Mouse (Mus musculus): ENCODE data around the gene Nbeal2. TPM values are rescaled to one million over a fixed set of nuclear protein-coding genes. Genes with fewer than 3 reads are reported as not detected.

The Nbeal2 gene
- polyA plus RNA-seq, 1 experiment from 2014 or later: 0.76 TPM

- Histone ChIP-seq H3K4me1 (peaks cover 43% of the 10 kb centered on the region), H3K36me3 (peaks cover 10% of the 10 kb centered on the region), H3K27ac (no peak overlapping the region), H3K9me3 (replicated peaks) (no peaks in the 10 kb centered on the region), H3K4me3 (peak overlapping the region; percentile 77), H3K27me3 (ENCODE audit: low read depth, poor library complexity, severe bottlenecking) (peaks cover 41% of the 10 kb centered on the region)
- WGBS: 81% methylated on average over 19 of the region's 19 CpGs
- DNase-seq (ENCODE audit: low spot score): no peak
These were observed 1.0 kb upstream of the Nbeal2 start for GRCm38 (mm10) chr9:110654726-110655650.

DNA sequence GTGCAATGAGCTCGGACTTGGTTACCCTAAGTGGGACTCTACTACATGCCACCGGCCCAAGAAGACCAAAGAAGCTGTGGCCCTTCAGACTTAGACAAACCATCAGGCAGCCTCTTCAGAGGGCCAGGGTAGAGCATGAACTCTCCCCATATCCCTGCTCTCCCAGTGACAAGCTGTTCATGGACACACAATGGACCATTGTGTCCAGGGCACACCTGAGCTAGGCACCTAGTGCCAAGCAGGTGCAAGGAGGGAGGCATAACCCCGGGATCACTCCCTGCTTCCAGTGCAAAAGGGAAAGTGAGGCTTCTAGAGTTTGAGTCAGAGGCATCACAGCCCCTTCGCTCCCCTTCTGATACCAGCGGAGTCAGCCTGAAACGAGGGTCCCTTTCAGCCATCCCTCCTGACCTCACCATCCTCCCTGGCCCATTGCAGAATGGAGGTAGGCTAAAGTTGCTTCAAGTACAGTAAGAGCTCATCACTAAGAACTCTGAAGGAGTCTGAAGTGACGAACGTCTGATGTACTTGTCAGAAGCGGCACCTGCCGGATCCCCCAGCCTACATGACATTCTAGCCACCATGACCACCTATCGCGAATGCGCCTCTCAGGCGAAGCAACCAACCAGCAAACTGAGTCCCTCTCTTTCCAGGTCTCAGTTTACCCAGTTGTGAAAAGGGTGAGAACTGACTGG is 852 bp downstream of the Nbeal2 start:
- H3K4me1 ChIP-seq: peaks cover 43% of the 10 kb centered on the region
- H3K27ac ChIP-seq: peak overlapping the region; percentile 80
- WGBS: 25% methylated on average over 14 of the region's 14 CpGs

DNA sequence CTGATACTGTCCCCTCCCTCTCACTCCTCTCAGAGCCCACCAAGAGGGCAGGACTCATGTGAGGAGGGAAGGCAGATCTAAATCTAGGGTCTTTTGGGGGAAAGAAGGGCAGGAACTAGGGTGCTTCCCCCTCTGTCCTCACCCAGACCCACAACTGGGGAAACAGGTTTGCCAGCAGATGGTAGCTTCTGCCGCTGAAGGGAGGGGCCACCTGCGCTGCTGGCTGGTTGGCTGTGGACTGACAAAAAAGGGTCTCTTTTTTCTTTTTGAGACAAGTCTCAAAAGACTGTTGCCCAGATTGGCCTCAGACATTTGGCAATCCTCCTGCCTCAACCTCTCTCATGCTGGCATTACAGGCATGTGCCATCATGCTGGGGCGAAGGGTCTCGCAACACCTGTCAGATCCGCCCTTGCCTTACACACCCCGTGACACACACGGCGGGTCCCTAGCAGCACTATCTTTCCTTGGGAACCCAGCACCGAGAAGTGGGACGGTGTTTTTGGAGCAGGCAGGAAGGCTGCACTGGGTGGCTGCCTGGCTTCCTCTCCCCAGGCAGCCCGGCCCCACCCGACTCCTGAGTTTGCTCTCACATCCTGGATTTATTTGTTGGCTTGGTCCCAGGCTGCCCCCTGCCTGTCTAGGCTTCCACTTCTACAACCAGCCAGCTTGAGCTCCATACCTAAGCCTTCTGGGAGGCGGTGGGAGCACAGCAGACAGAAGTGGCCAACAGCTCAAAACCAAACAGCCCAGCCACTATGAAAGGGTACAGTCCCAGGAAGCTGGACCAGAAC is 1.8 kb downstream of the Nbeal2 start:
- Histone ChIP-seq H3K4me3 (no peak overlapping the region), H3K4me1 (peaks cover 36% of the 10 kb centered on the region)

More for the DNA sequence above, 852 bp downstream of the Nbeal2 start:
- Histone ChIP-seq H3K9me3 (replicated peaks) (no peaks in the 10 kb centered on the region), H3K36me3 (no peaks in the 10 kb centered on the region), H3K4me3 (peak overlapping the region; percentile 77), H3K27me3 (ENCODE audit: low read depth, poor library complexity, severe bottlenecking) (peaks cover 49% of the 10 kb centered on the region)
- DNase-seq (ENCODE audit: low spot score): no peak

GRCm38 (mm10) chr9:110649775-110650174 is 4.2 kb downstream of the Nbeal2 start:
- DNase-seq (ENCODE audit: low spot score): no peak
- Histone ChIP-seq H3K27ac (no peak overlapping the region), H3K36me3 (no peaks in the 10 kb centered on the region), H3K27me3 (ENCODE audit: low read depth, poor library complexity, severe bottlenecking) (peaks cover 49% of the 10 kb centered on the region), H3K9me3 (replicated peaks) (no peaks in the 10 kb centered on the region), H3K4me1 (peaks cover 29% of the 10 kb centered on the region), H3K4me3 (no peak overlapping the region)

More for the DNA sequence above, 1.8 kb downstream of the Nbeal2 start:
- Histone ChIP-seq H3K27me3 (ENCODE audit: low read depth, poor library complexity, severe bottlenecking) (peaks cover 49% of the 10 kb centered on the region), H3K27ac (no peak overlapping the region), H3K9me3 (replicated peaks) (no peaks in the 10 kb centered on the region), H3K36me3 (no peaks in the 10 kb centered on the region)
- WGBS: 28% methylated on average over 13 of the region's 13 CpGs
- DNase-seq (ENCODE audit: low spot score): no peak

DNA sequence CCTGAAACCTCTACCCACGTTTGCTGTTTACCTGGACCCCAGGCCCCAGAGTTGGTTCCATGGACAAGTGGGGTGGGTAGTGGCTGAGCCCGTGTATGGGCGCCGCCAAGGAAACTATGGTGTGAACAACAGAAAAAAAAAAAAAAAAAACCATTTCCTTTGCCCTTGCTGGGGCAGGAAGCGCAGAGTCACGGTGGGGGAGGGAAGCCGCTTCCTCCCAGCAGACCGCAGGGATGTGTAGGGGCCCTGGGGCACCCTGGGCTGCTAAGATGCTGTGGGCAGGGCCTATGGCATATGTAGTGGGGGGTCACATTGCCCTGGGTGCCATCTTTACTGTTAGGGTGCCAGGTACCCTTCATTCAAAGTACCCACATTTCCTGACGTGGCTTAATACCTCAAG is 8.7 kb downstream of the Nbeal2 start:
- H3K27me3 ChIP-seq (ENCODE audit: low read depth, poor library complexity, severe bottlenecking): peaks cover 14% of the 10 kb centered on the region; the same call in 1 of the 2 replicates
- no peak for DNase-seq (ENCODE audit: low spot score)
- no peaks in the 10 kb centered on the region for H3K9me3 ChIP-seq (replicated peaks)
- 84% methylated on average over 9 of the region's 9 CpGs for WGBS
- H3K36me3 ChIP-seq: no peaks in the 10 kb centered on the region
- peaks cover 22% of the 10 kb centered on the region for H3K4me1 ChIP-seq
- no peak overlapping the region for H3K4me3 ChIP-seq
- no peak overlapping the region for H3K27ac ChIP-seq

DNA sequence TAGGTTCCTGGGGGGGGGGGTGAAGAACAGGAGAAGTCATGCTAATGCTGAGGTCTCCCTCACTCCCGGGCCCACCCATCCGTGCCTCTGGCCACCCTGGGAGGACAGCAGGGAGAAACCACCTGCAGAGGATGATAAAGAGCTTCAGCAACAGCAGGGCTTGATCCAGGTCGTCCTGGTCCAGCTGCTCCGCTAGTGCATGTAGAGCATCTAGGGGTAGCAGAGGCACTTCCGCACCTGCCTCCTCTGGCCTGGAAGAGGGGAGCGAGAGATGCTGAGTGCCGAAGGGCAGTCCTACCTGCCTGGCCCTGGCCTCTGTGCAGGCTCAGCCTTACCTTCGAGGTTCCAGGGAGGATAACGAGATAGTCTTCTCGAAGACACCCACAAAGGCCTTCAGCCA is 9.7 kb downstream of the Nbeal2 start:
- no peak for DNase-seq (ENCODE audit: low spot score)
- WGBS: 84% methylated on average over 10 of the region's 10 CpGs
- H3K4me1 ChIP-seq: peaks cover 22% of the 10 kb centered on the region
- H3K27ac ChIP-seq: no peak overlapping the region
- no peaks in the 10 kb centered on the region for H3K36me3 ChIP-seq
- no peaks in the 10 kb centered on the region for H3K9me3 ChIP-seq (replicated peaks)
- no peak overlapping the region for H3K4me3 ChIP-seq
- H3K27me3 ChIP-seq (ENCODE audit: low read depth, poor library complexity, severe bottlenecking): peaks cover 7% of the 10 kb centered on the region; the same call in 1 of the 2 replicates

- DNase-seq (ENCODE audit: low spot score): no peak
- no peak overlapping the region for H3K4me3 ChIP-seq
- H3K27me3 ChIP-seq (ENCODE audit: low read depth, poor library complexity, severe bottlenecking): peaks cover 4% of the 10 kb centered on the region; the same call in 1 of the 2 replicates
- peaks cover 22% of the 10 kb centered on the region for H3K4me1 ChIP-seq
- H3K36me3 ChIP-seq: no peaks in the 10 kb centered on the region
- WGBS: 70% methylated on average over 9 of the region's 9 CpGs
- H3K27ac ChIP-seq: no peak overlapping the region
- no peaks in the 10 kb centered on the region for H3K9me3 ChIP-seq (replicated peaks)
These were observed 10.2 kb downstream of the Nbeal2 start for GRCm38 (mm10) chr9:110643787-110644186.

GRCm38 (mm10) chr9:110642812-110643524 is 11.0 kb downstream of the Nbeal2 start:
- WGBS: 46% methylated on average over 5 of the region's 5 CpGs
- H3K4me1 ChIP-seq: peaks cover 22% of the 10 kb centered on the region
- no peaks in the 10 kb centered on the region for H3K36me3 ChIP-seq
- no peaks in the 10 kb centered on the region for H3K9me3 ChIP-seq (replicated peaks)
- DNase-seq (ENCODE audit: low spot score): no peak
- no peak overlapping the region for H3K4me3 ChIP-seq
- no peak overlapping the region for H3K27ac ChIP-seq
- peaks cover 4% of the 10 kb centered on the region; the same call in 1 of the 2 replicates for H3K27me3 ChIP-seq (ENCODE audit: low read depth, poor library complexity, severe bottlenecking)

GRCm38 (mm10) chr9:110641006-110641405 is 13.0 kb downstream of the Nbeal2 start:
- H3K27me3 ChIP-seq (ENCODE audit: low read depth, poor library complexity, severe bottlenecking): peaks cover 14% of the 10 kb centered on the region; the same call in 1 of the 2 replicates
- H3K27ac ChIP-seq: no peak overlapping the region
- 85% methylated on average over 5 of the region's 5 CpGs for WGBS
- H3K4me1 ChIP-seq: peaks cover 22% of the 10 kb centered on the region
- no peak overlapping the region for H3K4me3 ChIP-seq
- no peaks in the 10 kb centered on the region for H3K36me3 ChIP-seq
- no peaks in the 10 kb centered on the region for H3K9me3 ChIP-seq (replicated peaks)
- DNase-seq (ENCODE audit: low spot score): no peak

- Histone ChIP-seq H3K9me3 (replicated peaks) (no peaks in the 10 kb centered on the region), H3K27me3 (ENCODE audit: low read depth, poor library complexity, severe bottlenecking) (peaks cover 37% of the 10 kb centered on the region), H3K4me1 (peaks cover 18% of the 10 kb centered on the region), H3K36me3 (no peaks in the 10 kb centered on the region), H3K27ac (no peak overlapping the region), H3K4me3 (no peak overlapping the region)
- WGBS: 80% methylated on average over 10 of the region's 10 CpGs
- no peak for DNase-seq (ENCODE audit: low spot score)
These were observed 15.3 kb downstream of the Nbeal2 start for GRCm38 (mm10) chr9:110638611-110639021.

DNA sequence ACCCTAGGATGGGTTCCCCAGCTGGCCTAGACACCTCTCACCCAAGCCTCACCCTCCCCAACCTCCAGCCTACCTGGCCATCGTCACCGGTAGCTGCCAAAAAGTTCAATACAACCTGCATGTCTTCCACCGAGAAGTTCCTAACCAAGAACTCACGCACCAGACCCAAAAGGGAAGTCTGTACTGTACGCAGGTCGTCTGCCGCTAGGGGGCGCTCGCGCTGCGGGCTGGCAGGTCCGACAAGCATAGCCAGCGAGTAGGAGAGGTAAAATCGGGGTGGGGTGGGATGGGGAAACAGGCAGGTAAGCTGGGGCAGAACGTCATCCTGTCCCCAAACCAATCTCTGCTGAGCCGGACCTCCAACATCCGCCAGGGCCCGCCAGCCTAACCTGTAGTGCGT is 18.7 kb downstream of the Nbeal2 start:
- DNase-seq (ENCODE audit: low spot score): peak; percentile 98
- Histone ChIP-seq H3K9me3 (replicated peaks) (no peaks in the 10 kb centered on the region), H3K4me1 (peaks cover 28% of the 10 kb centered on the region), H3K27ac (no peak overlapping the region), H3K4me3 (no peak overlapping the region), H3K36me3 (no peaks in the 10 kb centered on the region), H3K27me3 (ENCODE audit: low read depth, poor library complexity, severe bottlenecking) (peaks cover 68% of the 10 kb centered on the region)
- WGBS: 7% methylated on average over 19 of the region's 19 CpGs

DNA sequence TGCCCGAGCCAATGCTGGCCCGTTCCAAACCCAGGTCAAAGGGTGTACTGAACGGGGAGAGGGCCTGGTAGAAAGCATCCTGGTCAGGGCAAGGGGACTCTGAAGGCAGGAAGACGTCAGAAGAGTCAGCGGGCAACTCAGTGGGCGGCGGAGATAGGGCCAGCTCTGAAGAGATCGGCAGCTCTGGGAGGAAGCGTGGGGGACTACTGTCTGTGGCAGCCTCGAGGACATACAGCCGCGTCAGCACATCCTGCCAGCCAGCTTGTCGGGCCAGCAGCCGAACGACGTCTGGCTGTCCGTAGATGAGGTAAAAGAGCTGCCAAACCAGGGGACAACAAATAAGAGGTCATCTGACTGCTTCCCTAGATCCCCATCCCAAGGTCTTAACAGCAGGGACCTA is 20.1 kb downstream of the Nbeal2 start:
- Histone ChIP-seq H3K27ac (no peak overlapping the region), H3K4me3 (no peak overlapping the region), H3K27me3 (ENCODE audit: low read depth, poor library complexity, severe bottlenecking) (peaks cover 80% of the 10 kb centered on the region), H3K36me3 (no peaks in the 10 kb centered on the region), H3K9me3 (replicated peaks) (no peaks in the 10 kb centered on the region), H3K4me1 (peaks cover 28% of the 10 kb centered on the region)
- DNase-seq (ENCODE audit: low spot score): no peak
- 84% methylated on average over 17 of the region's 17 CpGs for WGBS
